Mouse (Mus musculus) lung, adult 2 months (tissue): ENCODE measurements around the gene Pde6g.

Source experiments
- CTCF ChIP-seq: fragments of 200-500 bp; IDR thresholded peaks from 2 replicates; pipeline ENCODE4 v1.5.1; 2011; ENCODE audit warnings: mild to moderate bottlenecking, low read length, control low read depth; ENCODE audit not compliant: insufficient read depth
- POLR2A ChIP-seq: fragments of 200-500 bp; IDR thresholded peaks from 2 replicates; pipeline ENCODE4 v1.6.1; 2011; ENCODE audit warnings: low read depth, mild to moderate bottlenecking, control low read depth, low read length, borderline replicate concordance; ENCODE audit errors: extremely low read depth

GRCm38 (mm10) chr11:120422651-120423568 lies 30.4 kb downstream of the Pde6g start:
- TF ChIP-seq CTCF, result no peak
- no peak for TF ChIP-seq POLR2A
